ENCODE assay signal across 15 mouse cellular contexts in genomic region chr5:51386409-51386808, GRCm38 (mm10).
DNase-seq lines count a peak whose midpoint lies in the region; ATAC-seq and TF ChIP-seq lines count a peak whose summit lies in the region.
"Had no signal": no experiment of that assay in that cellular context is flagged by ENCODE, and none has a peak within 500 bp of the region (broad histone marks: within the 10 kb centered on the region; RNA-seq: fewer than 3 reads in every experiment).

No protein-coding gene starts in this region.

- peak; percentile 22; the same call in 1 of the 2 replicates for TF ChIP-seq CTCF in kidney, adult 2 months (conservative IDR thresholded peaks at IDR 0.05; ENCODE audit: insufficient read depth, insufficient read length, low read depth, low read length)

- no peaks in the 10 kb centered on the region for H3K27me3 ChIP-seq in forebrain, embryonic 11.5 days (ENCODE audit: control insufficient read depth, insufficient read depth, low read length)
- no peaks in the 10 kb centered on the region for H3K27me3 ChIP-seq in forebrain, embryonic 16.5 days (replicated peaks; ENCODE audit: control insufficient read depth, insufficient read depth, low read length)
- no peaks in the 10 kb centered on the region for H3K27me3 ChIP-seq in kidney, adult 2 months (replicated peaks; ENCODE audit: control insufficient read depth, insufficient read depth, low read length)
- no peaks in the 10 kb centered on the region for H3K27me3 ChIP-seq in neural tube, embryonic 11.5 days (ENCODE audit: control insufficient read depth, insufficient read depth, low read length)
- H3K27me3 ChIP-seq: liver, embryonic 13.5 days; stomach, embryonic 15.5 days had no signal

- H3K9ac ChIP-seq in forebrain, embryonic 11.5 days (ENCODE audit: low read length): no peak overlapping the region
- no peak overlapping the region for H3K9ac ChIP-seq in forebrain, embryonic 16.5 days (replicated peaks; ENCODE audit: low read depth, low read length)
- H3K9ac ChIP-seq in neural tube, embryonic 11.5 days (ENCODE audit: low read length): no peak overlapping the region
- H3K9ac ChIP-seq: liver, embryonic 13.5 days; stomach, embryonic 15.5 days had no signal

- no peaks in the 10 kb centered on the region for H3K9me3 ChIP-seq in forebrain, embryonic 11.5 days (ENCODE audit: control insufficient read depth, low read length)
- H3K9me3 ChIP-seq in forebrain, embryonic 16.5 days (ENCODE audit: control insufficient read depth, low read length): no peaks in the 10 kb centered on the region
- no peaks in the 10 kb centered on the region for H3K9me3 ChIP-seq in neural tube, embryonic 11.5 days (ENCODE audit: control insufficient read depth, low read length)
- H3K9me3 ChIP-seq: liver, embryonic 13.5 days; stomach, embryonic 15.5 days had no signal

- TF ChIP-seq POLR2A in kidney, adult 2 months (IDR thresholded peaks at IDR 0.05; ENCODE audit: low read depth, low read length): no peak

- no peaks in the 10 kb centered on the region for H3K36me3 ChIP-seq in forebrain, embryonic 11.5 days (ENCODE audit: control insufficient read depth, insufficient read depth, low read length)
- no peaks in the 10 kb centered on the region for H3K36me3 ChIP-seq in forebrain, embryonic 16.5 days (ENCODE audit: control insufficient read depth, insufficient read depth)
- H3K36me3 ChIP-seq in kidney, adult 2 months (ENCODE audit: control insufficient read depth, insufficient read depth, low read length): no peaks in the 10 kb centered on the region
- no peaks in the 10 kb centered on the region for H3K36me3 ChIP-seq in neural tube, embryonic 11.5 days (ENCODE audit: control insufficient read depth, insufficient read depth, low read length)
- H3K36me3 ChIP-seq: liver, embryonic 13.5 days; stomach, embryonic 15.5 days had no signal

- no peak overlapping the region for H3K4me3 ChIP-seq in forebrain, embryonic 11.5 days (ENCODE audit: low read depth, low read length)
- no peak overlapping the region for H3K4me3 ChIP-seq in forebrain, embryonic 16.5 days (replicated peaks; ENCODE audit: low read length)
- H3K4me3 ChIP-seq in kidney, adult 2 months (ENCODE audit: insufficient read depth, low read depth, low read length): no peak overlapping the region
- H3K4me3 ChIP-seq in neural tube, embryonic 11.5 days (ENCODE audit: low read depth, low read length): no peak overlapping the region
- H3K4me3 ChIP-seq: liver, embryonic 13.5 days; stomach, embryonic 15.5 days had no signal

- no peak overlapping the region for H3K27ac ChIP-seq in forebrain, embryonic 11.5 days (ENCODE audit: low read depth, low read length)
- no peak overlapping the region for H3K27ac ChIP-seq in forebrain, embryonic 16.5 days (ENCODE audit: low read length)
- no peak overlapping the region for H3K27ac ChIP-seq in kidney, adult 2 months (ENCODE audit: insufficient read depth, low read depth, low read length)
- H3K27ac ChIP-seq in neural tube, embryonic 11.5 days (ENCODE audit: low read depth, low read length): no peak overlapping the region
- H3K27ac ChIP-seq: liver, embryonic 13.5 days; macrophage; stomach, embryonic 15.5 days had no signal

- H3K4me2 ChIP-seq in forebrain, embryonic 11.5 days (ENCODE audit: low read depth, low read length, severe bottlenecking): no peak overlapping the region
- no peak overlapping the region for H3K4me2 ChIP-seq in forebrain, embryonic 16.5 days (ENCODE audit: low read length)
- no peak overlapping the region for H3K4me2 ChIP-seq in neural tube, embryonic 11.5 days (ENCODE audit: low read depth)
- H3K4me2 ChIP-seq: liver, embryonic 13.5 days; stomach, embryonic 15.5 days had no signal

- DNase-seq in forebrain, embryonic 11.5 days (ENCODE audit: low spot score): no peak
- DNase-seq in kidney, adult 2 months: no peak
- DNase-seq in kidney, adult 9 months: no peak
- DNase-seq in neural tube, embryonic 11.5 days (ENCODE audit: low spot score): no peak
- no peak for DNase-seq in neural tube, embryonic 10.5 days (ENCODE audit: extremely low spot score, low spot score)
- no peak for DNase-seq in ovary, postnatal 10 days (ENCODE audit: low spot score)
- DNase-seq in right cerebral cortex, postnatal 14 days: no peak
- DNase-seq: adrenal gland, adult 2 months; gastrocnemius, postnatal 14 days; kidney, postnatal 36 days; liver, embryonic 13.5 days; thymus, postnatal 25 days had no signal

- 78% methylated on average over 3 of the region's 3 CpGs for WGBS in forebrain, embryonic 11.5 days
- 83% methylated on average over 3 of the region's 3 CpGs for WGBS in forebrain, embryonic 16.5 days
- WGBS in kidney, adult 2 months: 82% methylated on average over 3 of the region's 3 CpGs
- WGBS in neural tube, embryonic 11.5 days: 85% methylated on average over 3 of the region's 3 CpGs

- ATAC-seq in forebrain, embryonic 11.5 days (replicated peaks; ENCODE audit: low FRiP score): 0 out of 2 replicates have a peak, but pooled peaks have one; percentile 42
- ATAC-seq in forebrain, embryonic 16.5 days: no peak
- peak; percentile 35; the same call in 1 of the 2 replicates for ATAC-seq in neural tube, embryonic 11.5 days (ENCODE audit: insufficient read depth, low FRiP score, low TSS enrichment)

- no peaks in the 10 kb centered on the region for H3K4me1 ChIP-seq in forebrain, embryonic 11.5 days (replicated peaks; ENCODE audit: control insufficient read depth, insufficient read depth, low read length)
- no peaks in the 10 kb centered on the region for H3K4me1 ChIP-seq in forebrain, embryonic 16.5 days (replicated peaks; ENCODE audit: control insufficient read depth, insufficient read depth, low read length)
- H3K4me1 ChIP-seq in kidney, adult 2 months (ENCODE audit: control insufficient read depth, insufficient read depth, low read length): peaks cover 2% of the 10 kb centered on the region; the same call in 1 of the 2 replicates
- H3K4me1 ChIP-seq in neural tube, embryonic 11.5 days (ENCODE audit: control insufficient read depth, insufficient read depth, low read length): no peaks in the 10 kb centered on the region
- H3K4me1 ChIP-seq: liver, embryonic 13.5 days; stomach, embryonic 15.5 days had no signal
